Mouse (Mus musculus): Measurements from ENCODE around the gene Sgtb. TPM values are rescaled to one million over a fixed set of nuclear protein-coding genes. Genes with fewer than 3 reads are reported as not detected.
A peak's percentile ranks its signal among the peaks of the same experiment; 100 is the strongest.

Sgtb gene
- total RNA-seq, 2 experiments from 2014 or later = 35.2 to 38.1 TPM

DNA sequence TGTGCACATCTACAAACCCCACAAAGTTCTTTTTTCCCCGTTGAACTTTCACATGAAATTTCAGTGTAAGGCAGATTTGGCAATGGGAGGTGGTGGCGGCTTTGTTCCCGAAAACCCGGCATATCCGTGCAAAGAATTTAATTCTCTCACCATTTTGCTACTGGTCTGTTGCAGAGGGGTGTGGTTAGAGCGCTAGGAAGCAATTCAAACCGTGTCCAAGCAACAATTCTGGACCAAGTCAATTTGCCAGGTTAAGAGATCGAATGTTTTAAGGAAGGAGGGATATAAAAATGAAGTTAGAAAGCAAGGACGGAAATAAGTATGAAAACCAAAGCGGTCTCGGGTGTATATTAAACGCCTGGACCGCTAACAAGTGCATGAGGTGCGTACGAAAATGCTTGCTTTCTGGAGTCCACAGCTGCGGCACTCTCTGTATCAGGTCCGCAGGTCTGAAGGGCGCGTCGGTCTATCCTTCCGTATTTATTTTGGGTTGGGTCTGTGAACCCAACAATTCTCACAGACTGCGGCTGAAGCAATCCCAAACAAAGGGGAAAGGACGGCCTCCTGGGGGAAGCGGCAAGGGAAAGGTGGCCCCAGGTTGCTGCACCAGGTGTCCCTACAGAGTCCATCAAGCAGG lies 772 bp upstream of the Sgtb start:
- intact Hi-C loops (cut with DNase I) = no loop called here
- no peak for DNase-seq

DNA sequence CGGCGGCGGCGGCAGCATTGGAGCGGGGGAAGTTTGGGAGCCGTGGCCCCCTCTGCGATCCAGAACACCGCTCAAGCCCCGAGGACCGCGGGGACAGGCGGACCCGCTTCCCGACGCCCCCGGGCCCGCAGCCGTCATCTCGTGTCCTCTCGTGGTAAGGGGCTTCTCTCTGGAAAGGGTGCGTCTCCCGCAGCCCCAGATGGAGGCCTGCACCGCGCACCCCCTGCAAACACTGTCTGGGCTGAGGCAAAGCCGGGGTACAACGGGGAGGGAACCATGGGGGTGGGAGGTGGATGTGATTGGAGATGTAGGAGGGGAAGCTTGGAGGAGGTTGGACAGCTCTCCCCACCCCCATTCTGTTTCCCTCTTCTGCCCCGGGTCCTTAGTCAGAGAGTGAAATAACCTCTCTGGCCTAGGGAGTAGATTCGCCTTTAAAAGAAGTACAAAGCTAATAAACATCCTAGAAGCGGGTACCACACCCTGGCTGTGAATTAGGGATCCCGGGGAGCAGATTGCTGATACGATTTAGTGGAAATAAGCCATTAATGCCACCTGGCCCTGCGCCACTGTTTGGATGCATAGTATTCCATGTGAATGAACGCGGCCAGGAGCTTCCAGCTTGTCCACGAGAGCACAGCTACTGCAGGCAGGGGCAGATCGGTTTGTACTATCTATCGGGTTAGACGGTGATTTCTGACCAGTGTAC lies 428 bp downstream of the Sgtb start:
- peak; percentile 75 for DNase-seq
- intact Hi-C loops (cut with DNase I) = no loop called here

GRCm38 (mm10) chr13:104110526-104110925 lies 985 bp downstream of the Sgtb start:
- no peak for DNase-seq
- intact Hi-C loops (cut with DNase I) = no loop called here

DNA sequence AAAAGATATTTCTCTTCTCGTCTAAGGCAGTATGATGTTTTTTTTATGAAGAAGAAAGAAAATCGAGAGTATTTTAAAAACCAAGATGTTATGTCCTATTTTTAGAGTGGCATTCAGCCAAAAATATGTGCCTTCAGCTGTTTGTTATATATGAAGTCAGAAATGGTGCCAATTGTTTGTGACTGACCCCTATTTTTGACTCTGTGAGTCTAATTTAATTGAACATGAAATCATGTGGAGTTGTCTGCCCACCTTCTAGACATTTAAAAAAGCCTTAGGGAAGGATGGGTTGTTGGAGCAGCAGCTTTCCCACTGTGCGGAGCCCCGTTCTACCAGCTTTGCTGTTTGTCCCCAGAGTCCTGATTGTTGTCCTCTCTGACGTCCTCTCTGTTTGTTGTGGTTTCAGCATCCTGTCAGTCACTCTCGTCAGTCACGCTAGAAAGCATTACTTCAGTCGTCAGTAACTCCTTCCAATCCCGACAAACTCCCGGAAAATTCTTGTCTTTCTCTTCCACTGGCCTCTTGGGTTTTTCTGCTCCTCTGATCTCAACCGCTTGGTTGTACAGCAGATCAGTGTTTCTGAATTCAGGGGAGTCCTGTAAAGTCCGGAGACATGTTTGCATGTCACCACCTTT lies 2.8 kb downstream of the Sgtb start:
- DNase-seq = no peak
- intact Hi-C loops (cut with DNase I) = no loop called here

- intact Hi-C loops (cut with DNase I) = no loop called here
Measured at GRCm38 (mm10) chr13:104113782-104114181, 4.2 kb downstream of the Sgtb start.

DNA sequence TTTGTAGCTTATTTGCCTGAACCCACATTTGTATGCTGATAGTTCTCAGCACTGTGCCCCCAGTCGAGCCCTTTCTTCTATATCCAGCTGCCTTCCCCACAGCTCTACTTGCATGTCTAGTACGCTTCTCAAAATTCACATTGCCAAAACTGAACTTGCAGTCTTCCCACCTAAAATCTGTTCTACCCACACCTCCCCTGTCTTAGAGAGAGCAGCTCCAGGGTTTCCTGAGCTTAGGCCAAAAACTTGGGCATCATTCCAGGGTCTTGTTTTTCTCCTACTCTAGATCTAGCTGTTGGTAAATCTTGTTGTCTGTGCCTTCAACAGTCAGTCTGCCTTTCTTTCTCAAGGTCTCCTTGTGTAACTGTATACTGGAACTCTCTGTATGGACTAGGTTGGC lies 5.3 kb downstream of the Sgtb start:
- DNase-seq = no peak
- intact Hi-C loops (cut with DNase I) = no loop called here

More at GRCm38 (mm10) chr13:104113782-104114181, 4.2 kb downstream of the Sgtb start:
- DNase-seq = no peak

DNA sequence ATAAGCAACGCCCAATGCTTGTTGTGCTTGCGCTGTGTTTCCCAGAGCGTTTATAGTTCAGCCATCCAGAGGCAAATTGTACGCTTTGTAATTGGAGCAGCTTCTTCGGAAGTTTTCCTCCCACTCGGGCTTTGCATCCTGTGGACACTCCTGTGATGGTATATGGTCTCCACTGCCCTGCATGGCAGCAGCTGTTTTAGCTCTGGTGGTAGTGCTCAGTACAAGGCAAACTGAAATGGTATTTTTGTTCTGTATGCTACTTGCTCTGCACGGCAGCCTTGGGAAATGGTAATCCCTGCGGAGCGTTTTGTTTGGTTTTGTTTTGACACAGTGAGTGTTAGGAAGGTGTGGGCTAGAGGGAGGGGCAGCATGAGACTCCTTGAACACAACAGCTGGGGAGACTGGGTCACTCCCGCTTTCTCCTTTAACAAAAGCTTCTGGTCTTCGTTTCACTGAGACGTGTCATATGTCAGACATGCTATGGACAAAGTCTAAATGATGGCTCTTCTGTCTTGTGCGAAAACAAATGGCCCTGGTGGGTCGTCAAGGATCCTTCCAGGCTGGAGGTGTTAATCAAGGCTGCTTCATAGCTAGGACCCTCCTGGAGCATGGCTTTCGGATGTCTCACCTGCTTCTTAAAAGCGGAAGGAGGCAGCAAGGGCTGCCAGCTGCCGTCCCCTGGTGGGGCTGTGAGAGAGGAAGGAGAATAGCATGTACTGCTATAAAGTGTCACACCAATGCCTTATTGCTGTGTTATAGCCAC lies 12.7 kb downstream of the Sgtb start:
- intact Hi-C loops (cut with DNase I) = no loop called here
- no peak for DNase-seq

DNA sequence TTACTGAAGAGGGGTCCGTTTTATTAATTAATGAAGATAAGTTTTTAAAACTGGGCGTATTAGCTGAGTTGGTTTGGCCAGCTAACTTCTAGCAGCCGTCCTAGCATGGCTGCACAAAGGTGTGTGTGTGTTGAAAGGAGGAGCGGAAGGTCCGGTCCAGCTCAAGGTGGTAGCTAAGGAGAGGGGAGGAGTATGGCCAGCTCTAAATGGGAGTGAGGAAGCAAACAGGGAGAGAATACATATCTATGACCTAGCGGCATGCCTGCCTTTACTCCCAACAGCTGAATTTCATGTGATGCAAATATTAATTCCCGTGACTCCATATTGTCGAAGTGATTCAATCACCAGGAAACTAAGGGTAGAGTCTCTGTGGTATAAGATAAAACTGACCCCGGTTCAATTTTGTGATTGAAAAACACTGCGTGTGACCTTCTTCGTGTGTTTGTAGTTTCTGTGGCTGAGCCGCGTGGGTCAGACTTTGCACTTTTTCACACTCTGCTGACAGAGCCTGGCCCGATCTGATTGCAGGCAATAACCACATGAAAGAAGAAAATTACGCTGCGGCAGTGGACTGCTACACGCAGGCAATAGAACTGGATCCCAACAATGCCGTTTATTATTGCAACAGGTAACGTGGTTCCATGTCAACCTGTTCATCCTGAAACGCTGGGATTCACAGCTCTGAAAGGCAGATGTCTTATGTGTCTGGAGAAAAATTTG lies 14.3 kb downstream of the Sgtb start:
- DNase-seq = no peak
- intact Hi-C loops (cut with DNase I) = no loop called here

DNA sequence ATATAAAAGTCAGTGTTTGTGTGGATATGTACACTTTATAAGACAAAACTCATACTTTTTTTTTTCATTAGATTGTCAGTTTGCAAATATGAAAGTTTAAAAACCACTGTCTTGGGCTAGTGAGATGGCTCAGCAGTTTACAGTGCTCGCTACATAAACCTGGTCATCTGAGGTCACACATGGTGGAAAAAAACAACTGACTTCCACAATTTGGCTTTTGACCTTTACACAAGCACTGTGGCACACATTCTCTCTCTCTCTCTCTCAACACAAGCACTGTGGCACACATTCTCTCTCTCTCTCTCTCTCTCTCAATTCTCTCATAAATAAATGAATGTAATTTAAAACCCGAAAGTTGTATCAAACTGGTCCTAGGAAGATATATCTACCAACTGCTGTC lies 23.0 kb downstream of the Sgtb start:
- intact Hi-C loops (cut with DNase I) = loop anchor here (10.0 kb wide), 1 partner anchor 62 kb away; no protein-coding TSS in a partner anchor
- no peak for DNase-seq

- no peak for DNase-seq
- intact Hi-C loops (cut with DNase I) = loop anchor here (10.0 kb wide), 1 partner anchor 60 kb away; no protein-coding TSS in a partner anchor
Measured at GRCm38 (mm10) chr13:104134510-104135085, 25.1 kb downstream of the Sgtb start.

GRCm38 (mm10) chr13:104139369-104140209 lies 30.0 kb downstream of the Sgtb start:
- intact Hi-C loops (cut with DNase I) = loop anchor here (10.0 kb wide), 1 partner anchor 55 kb away; no protein-coding TSS in a partner anchor
- peak; percentile 78 for DNase-seq

GRCm38 (mm10) chr13:104144871-104145270 lies 35.3 kb downstream of the Sgtb start:
- intact Hi-C loops (cut with DNase I) = no loop called here

DNA sequence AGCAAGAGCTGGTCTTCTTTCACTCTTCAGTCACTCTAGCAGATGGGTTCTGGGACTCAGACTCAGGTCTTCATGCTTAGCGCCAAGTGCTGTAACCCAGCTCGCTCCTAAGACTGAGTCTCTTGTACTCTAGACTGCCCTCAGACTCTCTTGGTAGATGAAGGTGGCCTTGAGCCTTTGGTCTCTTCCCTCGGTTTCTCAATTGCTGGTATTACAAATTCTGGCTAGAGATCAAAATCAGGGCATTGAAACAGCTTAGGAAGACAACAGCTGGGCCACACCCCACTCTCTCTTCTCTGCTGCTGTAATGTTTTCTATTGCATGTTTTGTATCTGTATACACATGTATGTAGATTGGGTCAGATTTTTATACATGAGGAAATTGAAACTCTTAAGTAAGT lies 36.1 kb downstream of the Sgtb start:
- intact Hi-C loops (cut with DNase I) = no loop called here
- DNase-seq = no peak

More at GRCm38 (mm10) chr13:104144871-104145270, 35.3 kb downstream of the Sgtb start:
- no peak for DNase-seq

GRCm38 (mm10) chr13:104154180-104154579 lies 44.6 kb downstream of the Sgtb start:
- DNase-seq = no peak
- intact Hi-C loops (cut with DNase I) = no loop called here

DNA sequence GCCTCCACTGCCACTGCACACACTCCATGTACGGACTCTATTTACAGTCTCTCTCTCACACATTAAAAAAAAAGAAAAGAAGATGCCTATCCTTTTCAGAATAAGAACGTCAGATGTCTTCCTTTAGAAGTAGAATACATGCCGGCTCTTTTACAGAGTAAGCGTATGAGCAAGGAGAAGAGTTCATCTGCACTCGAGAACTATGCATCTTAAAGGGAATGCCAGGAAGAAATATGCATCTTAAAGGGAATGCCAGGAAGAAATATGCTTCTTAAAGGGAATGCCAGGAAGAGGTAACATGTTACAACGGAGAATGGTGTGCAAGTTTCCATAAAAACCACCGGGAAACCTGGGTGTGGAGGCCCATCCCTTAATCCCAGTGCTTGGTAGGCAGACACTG lies 45.6 kb downstream of the Sgtb start:
- no peak for DNase-seq
- intact Hi-C loops (cut with DNase I) = no loop called here

- DNase-seq = no peak
- intact Hi-C loops (cut with DNase I) = no loop called here
Measured at GRCm38 (mm10) chr13:104155686-104156085, 46.1 kb downstream of the Sgtb start.

DNA sequence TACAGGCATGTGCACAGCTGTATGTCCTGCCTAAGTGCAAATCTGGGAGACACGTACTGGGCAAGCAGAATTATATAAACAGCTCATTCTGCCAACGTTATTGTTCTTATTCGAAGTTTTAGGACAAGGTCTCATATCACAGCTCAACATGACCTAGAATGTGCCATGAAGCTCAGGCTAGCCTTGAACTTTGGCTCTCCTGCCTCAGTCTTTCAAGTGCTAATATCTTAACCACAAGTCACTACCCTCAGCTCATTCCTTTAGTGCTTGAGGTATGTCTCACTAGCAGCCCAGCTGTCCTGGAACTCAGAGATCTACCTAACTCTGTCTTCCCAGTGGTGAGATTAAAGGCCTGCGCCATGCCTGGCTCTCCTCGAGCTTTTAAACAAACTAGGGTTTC lies 62.2 kb downstream of the Sgtb start:
- no peak for DNase-seq
- intact Hi-C loops (cut with DNase I) = no loop called here

- intact Hi-C loops (cut with DNase I) = no loop called here
- DNase-seq = no peak
Measured at GRCm38 (mm10) chr13:104172498-104172897, 63.0 kb downstream of the Sgtb start.

DNA sequence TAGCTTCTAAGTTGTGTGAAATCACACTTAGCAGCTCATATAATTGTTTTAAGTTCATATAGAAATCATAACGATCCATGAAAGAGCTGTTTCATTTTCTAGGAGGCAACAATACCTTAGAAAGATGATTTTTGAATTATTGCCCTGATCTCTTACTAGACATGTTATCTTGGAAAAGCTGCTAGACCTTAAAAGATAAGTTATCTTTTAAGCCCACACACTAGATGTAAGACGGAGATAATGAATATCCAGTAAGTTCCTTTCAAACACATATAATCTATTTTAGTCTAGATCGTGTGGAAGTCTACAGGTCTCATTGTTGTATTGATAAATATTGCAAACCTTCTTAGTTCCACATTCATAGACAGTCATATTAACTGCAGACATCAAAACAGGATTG lies 67.3 kb downstream of the Sgtb start:
- intact Hi-C loops (cut with DNase I) = no loop called here
- no peak for DNase-seq

Data from left cerebral cortex, postnatal 4 days (tissue).